Mouse (Mus musculus): Measurements from ENCODE around the gene Tenm2. TPM values are rescaled to one million over a fixed set of nuclear protein-coding genes. Genes with fewer than 3 reads are reported as not detected.

Gene Tenm2
- polyA plus RNA-seq, 1 experiment from 2014 or later = 0.16 TPM

GRCm38 (mm10) chr11:36272149-36272548 lies 963.6 kb downstream of the Tenm2 start:
- no peak overlapping the region for H3K9ac ChIP-seq (replicated peaks; ENCODE audit: low read depth)
- ATAC-seq (no peak), DNase-seq (ENCODE audit: low spot score) (no peak)
- H3K27ac ChIP-seq (ENCODE audit: low read length) = no peak overlapping the region
- no peaks in the 10 kb centered on the region for H3K4me1 ChIP-seq (ENCODE audit: insufficient read depth, low read depth, low read length)
- no peaks in the 10 kb centered on the region for H3K9me3 ChIP-seq (ENCODE audit: low read length)
- H3K27me3 ChIP-seq (replicated peaks; ENCODE audit: insufficient read depth, low read length) = 0 out of 2 replicates have a peak, but pooled peaks cover 4% of the 10 kb centered on the region
- WGBS = 43% methylated on average over 1 of the region's 2 CpGs
- H3K36me3 ChIP-seq (ENCODE audit: insufficient read depth, low read length) = no peaks in the 10 kb centered on the region
- H3K4me2 ChIP-seq (replicated peaks; ENCODE audit: low read depth, low read length) = no peak overlapping the region
- TF ChIP-seq EP300 (IDR thresholded peaks at IDR 0.05) (no peak), CTCF (IDR thresholded peaks at IDR 0.05) (no peak)
- no peak overlapping the region for H3K4me3 ChIP-seq (ENCODE audit: low read depth, low read length)

GRCm38 (mm10) chr11:36269945-36270344 lies 965.8 kb downstream of the Tenm2 start:
- Histone ChIP-seq H3K27me3 (replicated peaks; ENCODE audit: insufficient read depth, low read length) (0 out of 2 replicates have a peak, but pooled peaks cover 4% of the 10 kb centered on the region), H3K4me2 (replicated peaks; ENCODE audit: low read depth, low read length) (no peak overlapping the region), H3K4me1 (ENCODE audit: insufficient read depth, low read depth, low read length) (no peaks in the 10 kb centered on the region), H3K27ac (ENCODE audit: low read length) (no peak overlapping the region), H3K36me3 (ENCODE audit: insufficient read depth, low read length) (no peaks in the 10 kb centered on the region), H3K9ac (replicated peaks; ENCODE audit: low read depth) (no peak overlapping the region), H3K9me3 (ENCODE audit: low read length) (no peaks in the 10 kb centered on the region), H3K4me3 (ENCODE audit: low read depth, low read length) (no peak overlapping the region)
- DNase-seq (ENCODE audit: low spot score) = no peak
- TF ChIP-seq EP300 (IDR thresholded peaks at IDR 0.05) (no peak), CTCF (IDR thresholded peaks at IDR 0.05) (no peak)
- no peak for ATAC-seq
- WGBS = 79% methylated on average over 6 of the region's 6 CpGs

- 72% methylated on average over 17 of the region's 17 CpGs for WGBS
- Histone ChIP-seq H3K27me3 (replicated peaks; ENCODE audit: insufficient read depth, low read length) (0 out of 2 replicates have a peak, but pooled peaks cover 4% of the 10 kb centered on the region), H3K4me2 (replicated peaks; ENCODE audit: low read depth, low read length) (no peak overlapping the region), H3K4me3 (ENCODE audit: low read depth, low read length) (no peak overlapping the region), H3K9ac (replicated peaks; ENCODE audit: low read depth) (no peak overlapping the region), H3K4me1 (ENCODE audit: insufficient read depth, low read depth, low read length) (no peaks in the 10 kb centered on the region), H3K9me3 (ENCODE audit: low read length) (no peaks in the 10 kb centered on the region), H3K36me3 (ENCODE audit: insufficient read depth, low read length) (no peaks in the 10 kb centered on the region), H3K27ac (ENCODE audit: low read length) (no peak overlapping the region)
- DNase-seq (ENCODE audit: low spot score) = peak; percentile 8
- ATAC-seq = no peak
- TF ChIP-seq CTCF (IDR thresholded peaks at IDR 0.05) (no peak), EP300 (IDR thresholded peaks at IDR 0.05) (no peak)
Measured at GRCm38 (mm10) chr11:36264776-36265466, 970.8 kb downstream of the Tenm2 start.

GRCm38 (mm10) chr11:36263840-36264239 lies 971.9 kb downstream of the Tenm2 start:
- TF ChIP-seq EP300 (IDR thresholded peaks at IDR 0.05) (no peak), CTCF (IDR thresholded peaks at IDR 0.05) (no peak)
- Histone ChIP-seq H3K4me3 (ENCODE audit: low read depth, low read length) (no peak overlapping the region), H3K9me3 (ENCODE audit: low read length) (no peaks in the 10 kb centered on the region), H3K9ac (replicated peaks; ENCODE audit: low read depth) (no peak overlapping the region), H3K4me2 (replicated peaks; ENCODE audit: low read depth, low read length) (no peak overlapping the region), H3K27ac (ENCODE audit: low read length) (no peak overlapping the region), H3K36me3 (ENCODE audit: insufficient read depth, low read length) (no peaks in the 10 kb centered on the region), H3K4me1 (ENCODE audit: insufficient read depth, low read depth, low read length) (no peaks in the 10 kb centered on the region), H3K27me3 (replicated peaks; ENCODE audit: insufficient read depth, low read length) (no peaks in the 10 kb centered on the region)
- no peak for DNase-seq (ENCODE audit: low spot score)
- WGBS = 64% methylated on average over 10 of the region's 10 CpGs
- ATAC-seq = no peak

GRCm38 (mm10) chr11:36257187-36257586 lies 978.6 kb downstream of the Tenm2 start:
- ATAC-seq = no peak
- H3K27ac ChIP-seq (ENCODE audit: low read length) = no peak overlapping the region
- no peaks in the 10 kb centered on the region for H3K36me3 ChIP-seq (ENCODE audit: insufficient read depth, low read length)
- DNase-seq (ENCODE audit: low spot score) = no peak
- no peak for TF ChIP-seq CTCF (IDR thresholded peaks at IDR 0.05)
- H3K27me3 ChIP-seq (replicated peaks; ENCODE audit: insufficient read depth, low read length) = no peaks in the 10 kb centered on the region
- 73% methylated on average over 5 of the region's 5 CpGs for WGBS
- H3K4me3 ChIP-seq (ENCODE audit: low read depth, low read length) = no peak overlapping the region
- no peak overlapping the region for H3K4me2 ChIP-seq (replicated peaks; ENCODE audit: low read depth, low read length)
- H3K9me3 ChIP-seq (ENCODE audit: low read length) = no peaks in the 10 kb centered on the region
- no peaks in the 10 kb centered on the region for H3K4me1 ChIP-seq (ENCODE audit: insufficient read depth, low read depth, low read length)
- H3K9ac ChIP-seq (replicated peaks; ENCODE audit: low read depth) = no peak overlapping the region

GRCm38 (mm10) chr11:36256747-36257146 lies 979.0 kb downstream of the Tenm2 start:
- no peak overlapping the region for H3K4me2 ChIP-seq (replicated peaks; ENCODE audit: low read depth, low read length)
- H3K27ac ChIP-seq (ENCODE audit: low read length) = no peak overlapping the region
- H3K36me3 ChIP-seq (ENCODE audit: insufficient read depth, low read length) = no peaks in the 10 kb centered on the region
- H3K4me3 ChIP-seq (ENCODE audit: low read depth, low read length) = no peak overlapping the region
- TF ChIP-seq EP300 (IDR thresholded peaks at IDR 0.05) (no peak), CTCF (IDR thresholded peaks at IDR 0.05) (no peak)
- DNase-seq (ENCODE audit: low spot score) (no peak), ATAC-seq (no peak)
- H3K9ac ChIP-seq (replicated peaks; ENCODE audit: low read depth) = no peak overlapping the region
- H3K9me3 ChIP-seq (ENCODE audit: low read length) = no peaks in the 10 kb centered on the region
- H3K27me3 ChIP-seq (replicated peaks; ENCODE audit: insufficient read depth, low read length) = no peaks in the 10 kb centered on the region
- no peaks in the 10 kb centered on the region for H3K4me1 ChIP-seq (ENCODE audit: insufficient read depth, low read depth, low read length)
- 68% methylated on average over 5 of the region's 5 CpGs for WGBS

All from lung, postnatal 0 days (tissue).